Mouse (Mus musculus) lung, postnatal 14 days (tissue): ENCODE data around the gene Cdkn1b.

Source experiments
- DNase-seq: peaks from one replicate; pipeline ENCODE4 v3.0.0; 2021

The Cdkn1b gene

GRCm38 (mm10) chr6:134903891-134904884, 16.0 kb upstream of the Cdkn1b start:
- DNase-seq, result no peak

GRCm38 (mm10) chr6:134905811-134906210, 14.4 kb upstream of the Cdkn1b start:
- no peak for DNase-seq

- no peak for DNase-seq
Measured at GRCm38 (mm10) chr6:134914523-134914922, 5.7 kb upstream of the Cdkn1b start.

GRCm38 (mm10) chr6:134916641-134917040, 3.6 kb upstream of the Cdkn1b start:
- peak; percentile 33 for DNase-seq

GRCm38 (mm10) chr6:134917087-134917486, 3.1 kb upstream of the Cdkn1b start:
- peak; percentile 68 for DNase-seq

GRCm38 (mm10) chr6:134918769-134919168, 1.4 kb upstream of the Cdkn1b start:
- no peak for DNase-seq

- DNase-seq, result no peak
Measured at GRCm38 (mm10) chr6:134919511-134920189, 551 bp upstream of the Cdkn1b start.

GRCm38 (mm10) chr6:134921014-134921694, 953 bp downstream of the Cdkn1b start:
- peak; percentile 58 for DNase-seq

- DNase-seq, result no peak
Measured at GRCm38 (mm10) chr6:134921695-134922510, 1.7 kb downstream of the Cdkn1b start.

- DNase-seq, result no peak
Measured at GRCm38 (mm10) chr6:134922511-134923195, 2.5 kb downstream of the Cdkn1b start.

- DNase-seq, result no peak
Measured at GRCm38 (mm10) chr6:134923670-134924069, 3.5 kb downstream of the Cdkn1b start.

GRCm38 (mm10) chr6:134924262-134924661, 4.1 kb downstream of the Cdkn1b start:
- DNase-seq, result no peak

GRCm38 (mm10) chr6:134925673-134926337, 5.6 kb downstream of the Cdkn1b start:
- no peak for DNase-seq

GRCm38 (mm10) chr6:134926338-134926705, 6.1 kb downstream of the Cdkn1b start:
- DNase-seq, result no peak

- DNase-seq, result peak; percentile 73
Measured at GRCm38 (mm10) chr6:134926803-134927594, 6.8 kb downstream of the Cdkn1b start.

- peak; percentile 28 for DNase-seq
Measured at GRCm38 (mm10) chr6:134927595-134928095, 7.4 kb downstream of the Cdkn1b start.

GRCm38 (mm10) chr6:134928096-134928888, 8.1 kb downstream of the Cdkn1b start:
- peak; percentile 80 for DNase-seq

- DNase-seq, result no peak
Measured at GRCm38 (mm10) chr6:134928889-134929310, 8.7 kb downstream of the Cdkn1b start.

- DNase-seq, result no peak
Measured at GRCm38 (mm10) chr6:134929926-134930325, 9.7 kb downstream of the Cdkn1b start.
